Mouse (Mus musculus): ENCODE measurements around the gene Specc1.

The Specc1 gene

DNA sequence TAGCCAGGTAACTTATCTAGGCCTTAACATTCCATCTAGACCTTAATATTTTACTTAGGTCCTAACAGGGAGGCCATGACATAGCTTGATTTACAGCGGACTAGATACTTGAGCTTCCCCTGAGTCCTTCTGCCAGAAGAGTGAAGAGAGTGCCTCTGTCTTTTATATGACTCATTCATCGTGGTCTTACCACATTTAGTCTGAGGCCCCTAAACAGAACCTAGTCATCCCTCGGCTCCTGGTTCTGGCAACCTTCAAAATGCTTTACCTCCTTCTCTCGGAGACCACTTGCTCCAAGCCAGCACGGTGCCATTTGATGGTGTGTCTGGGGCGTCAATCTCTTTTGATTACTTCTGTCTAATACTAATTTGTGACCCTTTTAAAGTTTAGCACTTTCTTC, 133.8 kb downstream of the Specc1 start:
- DNase-seq (ENCODE audit: low spot score), result no peak

DNA sequence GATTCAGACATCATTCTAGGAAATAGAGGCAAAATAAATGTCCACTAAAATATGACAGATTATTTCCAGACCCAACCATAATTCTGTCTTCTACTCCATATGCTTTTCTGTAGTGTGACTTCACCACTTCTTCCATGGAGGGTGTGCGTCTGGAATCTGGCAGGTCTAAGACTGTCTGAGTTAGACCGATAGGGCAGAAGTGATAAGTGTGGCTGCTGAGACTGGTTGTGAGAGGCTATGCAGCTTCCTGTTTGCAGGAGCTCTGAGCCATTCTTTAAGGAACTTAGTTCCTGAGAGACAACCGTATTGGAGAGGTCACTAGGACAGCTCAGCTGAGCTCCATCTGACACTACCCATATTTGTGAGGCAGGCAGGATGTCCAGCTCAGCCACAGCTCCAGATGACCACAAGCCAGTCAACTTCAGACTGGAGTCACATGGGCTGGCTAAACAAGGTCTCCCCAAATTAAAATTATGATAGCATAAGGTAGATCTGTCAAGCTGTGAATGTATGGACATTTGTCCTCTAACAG, 146.9 kb downstream of the Specc1 start:
- DNase-seq (ENCODE audit: low spot score), result no peak

DNA sequence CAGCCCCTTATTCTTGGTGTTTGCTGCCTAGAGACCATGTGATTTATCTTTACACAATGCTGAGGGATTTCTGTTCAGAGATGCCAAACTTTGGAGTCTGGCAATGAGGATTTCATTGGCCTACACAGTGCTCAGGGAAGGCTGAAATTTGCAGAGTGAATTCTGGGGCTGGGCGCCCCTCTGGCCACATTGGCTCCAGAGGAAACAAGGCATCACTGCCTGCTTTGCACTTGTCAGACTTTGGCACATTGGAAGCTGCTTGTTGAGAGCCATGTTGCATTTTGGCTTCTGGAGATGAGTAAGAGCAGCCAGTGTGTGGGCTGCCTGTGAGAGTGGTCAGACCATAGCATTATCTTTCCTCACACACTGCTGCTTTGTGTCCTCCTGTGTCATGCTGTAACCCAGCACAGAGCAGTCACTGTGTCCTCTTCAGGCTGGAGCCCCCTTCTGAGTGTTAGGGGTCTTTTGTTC, 149.9 kb downstream of the Specc1 start:
- no peak for DNase-seq (ENCODE audit: low spot score)

DNA sequence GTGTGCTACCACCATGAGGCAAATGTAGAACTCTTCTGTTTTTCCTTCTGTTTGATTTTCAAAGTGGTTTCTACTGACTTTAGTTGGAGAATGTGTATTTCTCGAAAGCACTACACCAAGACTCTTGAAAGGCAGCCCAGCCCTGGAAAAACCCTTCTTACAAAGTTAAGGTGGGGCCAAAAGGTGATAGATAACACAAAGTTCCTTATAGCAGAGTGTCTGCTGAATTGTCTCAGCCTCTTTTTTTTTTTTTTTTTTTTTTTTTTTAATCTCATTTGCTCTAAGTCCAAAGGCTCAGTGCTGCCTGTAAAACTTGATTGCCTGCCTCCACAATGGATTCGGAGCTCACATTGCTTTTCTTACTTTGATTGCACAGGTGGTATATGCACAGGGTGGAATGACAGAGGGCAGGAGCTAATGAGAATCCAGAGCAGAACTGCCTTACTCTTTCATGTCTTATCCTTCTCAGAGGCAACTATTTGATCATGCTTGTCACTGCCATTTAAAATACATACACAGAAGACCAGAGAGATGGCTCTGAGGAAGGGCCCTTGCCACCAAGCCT, 150.8 kb downstream of the Specc1 start:
- no peak for DNase-seq (ENCODE audit: low spot score)

DNA sequence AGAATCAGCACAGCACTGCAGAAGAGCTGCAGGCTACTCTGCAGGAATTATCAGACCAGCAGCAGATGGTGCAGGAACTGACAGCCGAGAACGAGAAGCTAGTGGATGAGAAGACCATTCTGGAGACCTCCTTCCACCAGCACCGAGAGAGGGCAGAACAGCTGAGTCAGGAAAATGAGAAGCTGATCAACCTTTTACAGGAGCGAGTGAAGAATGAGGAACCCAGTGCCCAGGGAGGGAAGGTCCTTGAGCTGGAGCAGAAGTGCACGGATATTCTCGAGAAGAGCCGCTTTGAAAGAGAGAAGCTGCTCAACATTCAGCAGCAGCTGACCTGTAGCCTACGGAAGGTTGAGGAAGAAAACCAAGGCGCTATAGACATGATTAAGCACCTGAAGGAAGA, 162.0 kb downstream of the Specc1 start:
- no peak for DNase-seq (ENCODE audit: low spot score)

DNA sequence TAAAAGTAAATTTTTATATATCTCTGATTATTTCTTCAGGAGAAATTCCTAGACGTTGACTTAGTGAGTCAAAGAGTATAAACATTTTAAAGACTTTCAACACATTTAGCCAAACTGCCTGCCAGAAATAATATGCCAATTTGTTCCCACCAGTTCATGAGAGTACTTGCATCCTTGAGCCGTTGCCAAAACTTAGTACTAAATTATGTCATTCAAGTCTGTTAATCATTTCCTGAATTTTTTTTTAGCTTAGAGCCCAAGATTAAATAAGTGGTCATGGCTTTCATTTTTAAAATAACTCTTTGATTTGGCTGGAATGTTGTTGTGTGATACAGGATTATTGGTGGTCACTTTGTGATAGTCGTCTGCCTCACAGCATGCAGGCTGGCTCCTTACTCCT, 163.3 kb downstream of the Specc1 start:
- no peak for DNase-seq (ENCODE audit: low spot score)

DNA sequence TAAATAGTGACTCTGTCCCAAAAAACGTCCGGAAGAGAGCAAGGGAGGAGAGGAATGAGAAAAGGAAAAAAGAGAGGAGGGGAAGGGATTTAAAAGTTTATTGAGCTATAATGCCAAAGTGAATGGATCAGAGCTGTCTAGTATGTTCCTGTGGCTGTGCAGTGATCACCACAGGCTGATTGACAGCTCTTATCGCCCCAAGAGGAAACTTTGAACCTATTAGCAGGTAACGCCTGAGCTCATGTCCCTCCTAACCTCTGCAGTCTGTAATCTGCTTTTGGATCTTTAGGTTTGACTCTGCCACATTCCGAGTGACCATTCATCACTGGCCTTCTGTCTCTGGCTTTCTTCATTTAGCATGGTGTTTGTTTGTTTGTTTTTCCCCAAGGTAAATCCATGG, 164.8 kb downstream of the Specc1 start:
- DNase-seq (ENCODE audit: low spot score), result no peak

DNA sequence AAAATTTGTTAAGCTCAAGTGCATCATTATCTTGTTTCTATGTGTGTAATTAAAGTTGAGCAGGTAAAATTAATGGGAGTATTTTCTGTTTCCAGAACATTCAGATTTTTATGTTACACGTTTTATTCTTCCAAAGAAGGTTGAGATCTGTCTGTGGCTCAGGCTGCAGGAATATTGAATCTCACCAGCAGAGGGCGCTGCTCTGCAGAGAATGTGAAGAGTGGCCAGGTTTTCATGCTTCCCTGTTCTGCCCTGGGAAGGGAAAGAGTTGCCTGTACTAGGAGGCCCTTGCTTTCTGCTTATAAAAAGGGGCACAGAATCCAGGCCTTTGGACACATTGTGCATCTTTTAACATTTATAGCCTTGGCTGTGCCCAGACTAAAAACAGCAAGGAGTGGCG, 171.1 kb downstream of the Specc1 start:
- DNase-seq (ENCODE audit: low spot score), result peak; percentile 90

DNA sequence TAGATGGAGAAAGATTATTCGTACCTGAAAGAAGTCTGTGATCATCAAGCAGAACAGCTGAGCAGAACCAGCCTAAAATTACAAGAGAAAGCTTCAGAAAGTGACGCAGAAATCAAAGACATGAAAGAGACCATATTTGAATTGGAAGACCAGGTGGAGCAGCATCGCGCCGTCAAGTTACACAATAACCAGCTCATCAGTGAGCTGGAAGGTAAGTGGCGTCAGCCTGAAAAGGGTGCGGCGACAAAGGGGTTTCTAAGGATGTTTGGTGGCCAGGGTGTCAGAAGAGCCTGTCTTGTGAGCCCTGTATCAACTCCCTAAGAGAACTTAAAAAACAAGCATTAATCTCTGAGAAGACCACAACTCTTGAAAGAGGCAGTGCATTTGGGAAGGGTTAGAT, 171.6 kb downstream of the Specc1 start:
- DNase-seq (ENCODE audit: low spot score), result no peak

DNA sequence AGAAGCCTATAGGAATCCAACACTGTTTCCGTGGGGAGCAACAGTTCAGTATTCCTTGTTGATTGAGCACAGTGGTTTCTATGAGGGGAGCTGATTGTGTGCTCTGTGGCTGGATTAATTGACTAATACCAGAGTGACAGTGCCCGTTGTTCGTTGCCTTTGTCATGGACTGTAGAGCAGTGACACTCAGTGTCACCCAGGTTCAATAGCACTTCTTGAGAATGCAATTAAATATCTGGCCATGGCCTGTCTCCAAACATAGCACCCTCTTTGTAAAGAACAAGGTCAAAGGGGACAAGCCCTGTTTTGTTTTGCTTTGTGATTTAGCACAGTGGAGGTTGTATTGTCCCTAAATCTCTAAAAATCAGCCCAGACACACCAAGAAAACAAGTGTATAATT, 173.6 kb downstream of the Specc1 start:
- DNase-seq (ENCODE audit: low spot score), result no peak

DNA sequence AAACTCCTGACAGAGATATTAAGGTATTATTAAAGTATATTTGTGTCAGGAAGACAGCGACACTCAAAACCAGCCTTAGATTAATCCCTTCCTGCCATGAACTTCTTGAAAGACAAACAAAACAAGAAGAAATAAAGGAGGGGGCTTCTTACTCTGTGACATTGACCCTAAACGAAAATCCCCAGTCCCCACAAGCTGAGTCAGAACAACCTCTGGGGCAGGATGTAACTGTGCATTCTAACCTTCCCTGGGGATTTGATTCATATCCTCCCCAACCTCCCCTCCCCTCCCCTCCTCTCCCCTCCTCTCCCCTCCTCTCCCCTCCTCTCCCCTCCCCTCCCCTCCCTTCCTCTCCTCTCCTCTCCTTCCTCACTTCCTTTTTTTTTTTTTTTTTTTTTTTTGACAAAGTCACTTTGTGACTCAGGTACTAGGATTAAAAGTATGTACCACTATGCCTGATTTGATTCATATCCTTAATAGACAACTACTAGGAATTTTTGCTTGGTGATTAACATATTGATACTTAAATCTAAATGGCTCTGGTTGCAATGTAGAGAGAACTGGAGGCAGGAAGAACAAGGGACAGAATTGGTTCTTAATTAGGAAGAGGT, 174.2 kb downstream of the Specc1 start:
- DNase-seq (ENCODE audit: low spot score), result no peak

DNA sequence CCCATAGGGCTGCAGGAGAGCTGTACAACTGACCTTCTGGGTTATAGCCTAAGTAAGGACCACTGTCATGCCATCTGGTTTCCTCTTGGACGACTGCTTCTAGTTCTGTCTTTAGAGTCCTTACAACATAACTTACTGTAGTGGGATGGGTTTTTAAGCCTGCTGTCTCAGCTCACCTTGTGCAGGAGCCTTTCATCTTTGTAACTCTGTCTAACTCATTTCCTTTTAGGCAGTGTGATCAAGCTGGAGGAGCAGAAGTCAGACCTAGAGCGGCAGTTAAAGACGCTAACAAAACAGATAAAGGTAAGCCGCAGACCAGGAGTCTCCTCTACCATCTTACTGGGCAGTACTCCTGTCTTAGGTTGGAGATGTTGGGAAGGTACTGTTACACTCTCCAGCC, 175.0 kb downstream of the Specc1 start:
- no peak for DNase-seq (ENCODE audit: low spot score)

DNA sequence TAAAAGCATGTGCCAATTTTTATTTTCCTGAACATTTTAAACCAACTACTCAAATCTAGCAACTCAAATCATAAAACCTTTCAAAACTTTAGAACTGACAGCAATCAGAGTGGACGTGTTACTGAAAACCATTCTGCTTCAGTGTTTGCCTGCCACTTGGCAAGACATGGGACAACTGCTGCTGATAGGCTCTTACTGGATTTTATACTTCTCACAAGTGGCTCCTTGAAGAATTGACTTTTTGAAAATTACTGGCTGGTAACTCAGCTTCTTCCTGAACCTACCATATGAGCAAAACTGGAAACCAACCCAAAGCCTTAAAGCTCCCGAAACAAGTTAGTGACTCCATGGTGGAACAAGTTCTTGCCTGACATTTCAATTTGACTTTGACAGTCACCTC, 177.6 kb downstream of the Specc1 start:
- no peak for DNase-seq (ENCODE audit: low spot score)

DNA sequence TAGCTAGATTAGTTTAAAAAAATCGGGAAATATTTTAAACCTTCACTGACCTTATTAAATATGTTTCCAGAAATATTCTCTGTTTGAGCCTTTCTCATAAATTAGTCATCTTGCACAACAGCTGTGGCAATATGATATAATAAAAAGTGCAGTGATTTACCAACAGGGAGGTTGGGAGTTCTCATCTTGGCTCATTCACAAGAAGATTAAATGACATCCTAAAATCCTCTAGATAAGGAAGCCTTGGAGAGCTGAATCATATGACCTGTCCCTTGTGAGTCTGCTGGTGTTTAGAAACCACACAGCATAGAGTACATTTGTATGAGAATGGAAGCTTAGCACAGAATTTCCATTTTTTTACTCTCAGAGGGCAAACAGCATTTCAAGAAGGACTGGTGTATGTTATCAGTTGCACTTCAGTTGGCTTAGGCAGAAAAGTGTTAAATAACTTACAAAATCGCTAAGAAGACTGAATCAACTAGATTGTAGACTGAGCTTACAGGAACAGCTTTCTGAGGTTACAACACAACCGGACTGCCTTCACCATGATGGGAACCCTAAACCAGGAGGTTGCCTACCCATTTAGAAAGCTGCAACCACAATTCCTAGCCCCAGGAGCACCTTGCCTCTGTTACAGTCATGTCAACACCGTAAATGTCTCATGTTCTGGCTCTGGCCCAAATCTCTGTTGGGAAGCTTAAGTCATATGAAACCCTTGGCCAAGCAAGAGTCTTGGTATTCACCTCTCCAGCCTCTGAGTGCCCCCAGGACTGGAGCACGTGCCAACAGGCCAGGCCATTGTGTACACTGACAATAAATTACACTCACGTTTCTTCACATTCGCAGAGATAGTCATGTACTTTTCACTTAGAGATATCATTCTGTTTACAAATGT, 188.9 kb downstream of the Specc1 start:
- DNase-seq (ENCODE audit: low spot score), result peak; percentile 16

DNA sequence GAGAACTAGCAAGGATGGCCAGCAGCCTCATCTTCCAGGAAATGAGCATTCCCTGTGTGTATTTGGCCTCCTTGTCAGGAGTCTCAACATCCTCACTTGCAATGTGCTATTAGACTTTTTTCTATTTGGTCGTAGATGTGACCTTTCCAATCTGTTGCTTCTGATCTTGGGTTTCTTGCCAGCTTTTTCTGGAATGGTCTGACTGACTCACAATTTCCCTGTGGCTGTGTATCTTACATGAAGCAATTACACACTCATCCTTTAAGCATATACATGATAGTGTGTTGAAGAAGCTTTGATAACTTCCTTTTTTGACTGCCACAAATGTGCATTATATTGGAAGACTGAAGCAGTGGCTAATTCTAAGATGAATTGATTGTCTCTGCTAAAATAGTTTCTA, 190.1 kb downstream of the Specc1 start:
- DNase-seq (ENCODE audit: low spot score), result no peak

DNA sequence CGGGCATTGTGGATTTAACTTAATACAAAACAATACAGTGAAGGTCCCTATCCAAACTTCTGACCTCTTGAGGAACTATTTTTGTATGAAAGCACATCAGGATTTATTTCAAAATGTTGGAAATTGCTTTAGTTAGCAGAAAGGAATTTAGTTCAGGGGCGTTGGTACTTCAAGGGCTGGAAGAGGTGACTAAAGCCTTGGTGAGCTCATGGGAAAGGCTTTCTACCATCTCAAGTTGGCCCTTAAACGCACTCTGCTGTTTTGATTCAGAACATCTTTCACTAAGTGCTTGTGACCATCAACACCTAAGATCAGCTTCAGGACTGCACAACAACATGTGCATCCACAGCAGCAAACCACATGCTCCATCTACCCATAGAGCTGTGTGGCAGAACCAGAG, 191.5 kb downstream of the Specc1 start:
- no peak for DNase-seq (ENCODE audit: low spot score)

DNA sequence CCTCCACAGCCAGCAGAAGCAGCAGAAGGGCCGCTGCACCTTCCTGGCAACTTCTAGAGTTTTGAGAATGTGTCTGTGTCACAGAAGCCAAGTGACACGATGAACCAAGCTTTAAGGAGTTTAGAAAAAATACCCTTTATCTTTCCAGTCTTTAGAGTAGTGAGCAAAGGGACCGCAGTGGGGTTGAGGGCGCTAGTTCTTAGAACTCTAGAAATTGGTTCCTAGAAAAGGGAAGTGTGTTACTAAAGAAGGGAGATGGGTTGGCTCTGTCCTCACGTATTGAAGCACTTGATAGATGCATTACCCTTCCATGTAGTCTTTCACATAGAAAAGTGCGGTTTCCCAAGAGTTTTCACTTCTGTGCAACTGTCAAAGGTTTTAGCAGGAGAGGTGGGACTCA, 191.9 kb downstream of the Specc1 start:
- DNase-seq (ENCODE audit: low spot score), result no peak

DNA sequence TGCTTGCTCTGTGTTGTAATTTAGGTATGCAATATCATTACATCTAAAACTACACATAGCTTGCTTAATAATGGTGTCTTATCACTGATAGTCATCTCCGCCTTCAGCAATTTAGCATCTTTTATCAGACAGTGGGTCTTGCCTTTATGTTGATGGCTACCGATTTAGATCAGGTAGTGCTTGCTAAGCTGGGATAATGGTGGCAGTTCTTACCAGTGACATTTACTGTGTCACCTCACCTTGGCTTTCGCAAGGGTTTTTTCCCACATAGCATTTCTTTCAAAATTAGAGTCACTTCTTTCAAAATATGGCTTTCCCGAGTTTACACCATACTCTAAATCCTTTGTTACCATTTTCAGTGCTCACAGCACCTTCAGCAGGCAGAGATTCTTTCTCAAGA, 196.5 kb downstream of the Specc1 start:
- no peak for DNase-seq (ENCODE audit: low spot score)

DNA sequence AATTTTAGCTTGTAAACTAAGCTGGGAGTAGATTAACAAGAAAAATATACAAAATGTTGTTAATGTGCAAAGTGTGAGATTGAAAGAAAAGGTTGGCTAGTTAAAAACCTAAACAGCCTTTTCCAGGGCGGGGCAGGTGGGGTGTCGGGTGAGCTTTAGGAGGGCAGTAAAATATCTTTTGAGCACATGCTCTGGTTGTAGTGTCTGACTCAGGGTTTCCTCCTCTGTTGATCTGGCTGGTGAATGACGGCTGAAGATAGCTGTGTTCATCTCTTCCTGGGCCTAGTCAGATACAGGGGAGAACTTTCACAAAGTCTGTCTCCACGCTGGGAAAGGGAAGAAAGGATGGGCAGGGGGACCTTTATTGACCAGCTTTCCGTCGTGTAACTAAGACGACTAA, 203.2 kb downstream of the Specc1 start:
- DNase-seq (ENCODE audit: low spot score), result no peak

DNA sequence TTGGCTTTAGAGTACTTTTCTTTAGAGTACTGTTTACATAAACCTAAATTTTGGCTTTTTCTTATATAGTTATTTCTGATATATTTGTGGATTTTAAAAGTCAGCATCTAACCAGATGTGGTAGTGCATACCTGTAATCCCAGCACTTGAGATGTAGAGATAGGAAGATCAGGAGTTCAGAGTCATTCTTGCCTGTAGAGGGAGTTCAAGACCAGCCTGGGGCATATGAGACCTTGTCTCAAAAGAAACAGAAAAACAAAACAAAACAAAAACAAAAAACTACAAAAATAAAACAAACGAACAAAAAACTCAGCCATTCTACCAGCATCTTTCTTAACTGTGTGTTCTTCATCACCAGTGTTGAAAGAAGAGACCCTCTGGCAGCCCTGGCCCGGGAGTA, 204.9 kb downstream of the Specc1 start:
- DNase-seq (ENCODE audit: low spot score), result no peak

DNA sequence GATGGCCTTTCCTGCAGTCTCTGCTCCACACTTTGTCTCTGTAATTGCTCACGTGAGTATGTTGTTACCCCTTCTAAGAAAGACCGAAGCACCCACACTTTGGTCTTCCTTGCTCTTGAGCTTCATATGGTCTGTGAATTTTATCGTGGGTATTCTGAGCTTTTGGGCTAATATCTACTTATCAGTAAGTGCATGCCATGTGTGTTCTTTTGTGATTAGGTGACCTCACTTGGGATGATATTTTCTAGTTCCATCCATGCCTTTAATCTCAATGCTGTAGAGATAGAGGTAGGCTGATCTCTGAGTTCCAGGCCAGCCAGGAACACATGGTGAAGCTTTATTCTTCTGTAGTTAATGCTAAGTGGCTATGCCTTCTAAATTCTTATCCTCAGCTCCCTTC, 207.8 kb downstream of the Specc1 start:
- no peak for DNase-seq (ENCODE audit: low spot score)

DNA sequence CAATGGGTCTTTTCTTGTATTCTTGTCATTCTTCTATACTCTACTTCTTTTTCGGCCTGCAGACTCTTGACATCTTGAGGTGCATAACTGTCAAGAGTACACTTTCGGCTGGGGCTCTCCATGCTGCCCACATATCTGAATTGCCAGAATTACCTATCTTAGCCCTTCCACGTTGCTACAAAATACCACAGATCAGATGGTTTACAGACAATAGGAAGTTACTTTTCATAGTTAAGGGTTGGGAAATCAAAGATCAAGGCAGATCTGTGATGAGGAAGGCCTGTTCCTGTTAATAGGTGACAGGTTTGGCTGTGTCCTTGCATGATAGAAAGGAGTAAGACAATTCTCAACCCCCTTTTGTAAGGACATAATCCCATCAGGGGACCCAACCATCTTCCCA, 209.9 kb downstream of the Specc1 start:
- DNase-seq (ENCODE audit: low spot score), result no peak

DNA sequence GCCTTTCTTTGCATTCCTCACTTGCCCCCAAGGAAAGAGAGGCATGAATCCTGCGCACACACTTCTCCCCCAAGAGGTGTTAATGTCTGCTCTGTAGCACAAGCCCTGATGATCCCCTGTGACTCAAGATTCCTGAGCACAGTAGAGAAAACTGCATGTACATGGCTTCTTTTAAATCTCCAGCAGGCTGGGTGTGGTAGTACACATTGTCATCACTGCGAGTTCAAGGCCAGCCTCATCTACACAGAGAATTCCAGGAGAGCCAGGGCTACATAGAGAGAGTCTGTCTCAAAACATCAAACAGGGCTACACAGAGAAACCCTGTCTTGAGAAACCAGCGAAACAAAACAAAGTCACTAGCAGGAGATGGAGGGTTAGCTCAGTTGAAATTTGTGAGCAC, 211.6 kb downstream of the Specc1 start:
- no peak for DNase-seq (ENCODE audit: low spot score)
